Mouse (Mus musculus) thymus, postnatal 4 days (tissue): ENCODE measurements around the gene Mgat3.

ENCODE experiments used
- DNase-seq: peaks from one replicate; pipeline ENCODE4 v3.0.0; 2021

The Mgat3 gene

DNA sequence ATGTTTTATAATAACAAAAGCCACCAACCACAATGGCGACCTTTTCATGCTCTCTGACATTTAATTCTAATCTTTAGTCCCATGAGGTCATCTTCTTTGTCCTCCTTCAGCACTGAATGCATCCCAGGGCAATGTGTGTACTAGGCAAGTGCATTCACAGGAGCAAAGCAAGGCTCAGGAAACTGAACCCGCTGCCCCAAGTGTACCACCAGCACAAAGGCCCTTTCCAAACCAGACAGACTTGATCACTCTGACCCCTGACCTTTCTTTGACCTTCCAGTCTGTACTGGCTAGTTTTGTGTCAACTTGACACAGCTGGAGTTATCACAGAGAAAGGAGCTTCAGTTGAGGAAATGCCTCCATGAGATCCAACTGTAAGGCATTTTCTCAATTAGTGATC, 58.8 kb downstream of the Mgat3 start:
- DNase-seq, result peak; percentile 6

GRCm38 (mm10) chr15:80233053-80233452, 59.5 kb downstream of the Mgat3 start:
- DNase-seq, result peak; percentile 9

DNA sequence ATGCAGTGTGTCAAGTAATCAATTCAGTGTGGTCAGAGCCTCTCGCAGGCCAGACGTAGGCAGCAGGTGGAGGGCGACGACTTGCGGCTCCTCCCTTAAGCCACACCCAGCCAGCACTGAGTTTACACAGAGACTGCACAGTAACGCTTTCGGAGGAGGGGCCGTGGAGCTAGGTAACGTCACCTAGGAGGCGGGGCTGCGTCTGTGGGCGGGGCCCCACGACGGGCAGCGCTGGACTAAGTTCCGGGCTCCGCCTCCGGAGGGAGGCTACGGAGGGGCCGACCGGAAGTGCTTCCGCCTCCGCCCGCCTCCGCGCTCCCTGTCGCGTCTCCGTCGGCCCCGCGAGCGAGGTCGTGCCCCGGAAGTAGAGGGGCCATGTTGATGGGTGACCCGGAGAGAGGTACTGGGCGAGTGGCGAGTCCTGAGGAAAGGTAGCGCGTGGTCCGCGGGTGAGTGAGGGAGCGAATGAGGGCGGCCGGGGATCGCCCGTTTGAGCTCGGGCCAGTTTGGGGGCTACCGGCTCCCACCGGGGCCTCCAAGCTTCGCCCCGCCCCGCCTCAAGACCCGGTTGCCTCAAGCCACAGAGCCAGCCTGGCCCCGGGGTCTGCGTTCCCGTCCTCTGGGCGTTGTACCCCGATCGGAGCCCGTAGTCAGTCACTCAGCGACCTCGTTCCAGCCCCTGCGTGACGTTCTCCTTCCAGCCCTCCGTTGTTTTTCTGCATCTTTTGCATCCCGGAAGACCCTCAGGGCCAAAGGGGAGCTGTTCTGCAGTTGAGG, 60.4 kb downstream of the Mgat3 start, which contains the start of gene Mief1:
TSS of gene Mief1 (plus strand) at position 286 of the 777 bp plus-strand sequence.
- DNase-seq, result peak; percentile 99

- DNase-seq, result no peak
These were observed 62.0 kb downstream of the Mgat3 start, which contains the start of gene AC140267.1 for GRCm38 (mm10) chr15:80235535-80235934. AC140267.1 (plus strand) TSS chr15:80235835.

GRCm38 (mm10) chr15:80248135-80248534, 74.6 kb downstream of the Mgat3 start:
- DNase-seq, result no peak

- DNase-seq, result no peak
These were observed 75.1 kb downstream of the Mgat3 start for GRCm38 (mm10) chr15:80248596-80248995.

GRCm38 (mm10) chr15:80249672-80250071, 76.2 kb downstream of the Mgat3 start:
- DNase-seq, result no peak

GRCm38 (mm10) chr15:80250586-80250985, 77.1 kb downstream of the Mgat3 start:
- no peak for DNase-seq

DNA sequence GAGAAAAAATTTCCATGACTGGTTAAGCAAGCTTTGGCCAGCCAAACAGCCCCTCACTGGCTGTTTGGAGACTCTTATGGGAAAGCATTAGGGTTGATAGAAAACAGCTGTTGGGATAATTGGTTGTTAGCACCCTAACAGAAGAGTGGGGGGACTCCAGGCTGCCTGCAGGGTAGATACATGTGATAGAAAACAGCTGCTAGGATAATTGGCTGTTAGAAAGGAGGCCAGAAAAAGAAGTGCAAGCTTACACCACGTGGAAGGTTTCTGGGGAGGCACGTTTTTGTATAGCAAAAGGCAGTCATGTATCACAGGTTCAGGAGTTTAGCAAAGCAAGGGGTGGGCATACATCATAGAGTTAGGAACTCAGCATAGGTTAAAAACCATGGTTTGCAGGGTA, 80.0 kb downstream of the Mgat3 start:
- no peak for DNase-seq

DNA sequence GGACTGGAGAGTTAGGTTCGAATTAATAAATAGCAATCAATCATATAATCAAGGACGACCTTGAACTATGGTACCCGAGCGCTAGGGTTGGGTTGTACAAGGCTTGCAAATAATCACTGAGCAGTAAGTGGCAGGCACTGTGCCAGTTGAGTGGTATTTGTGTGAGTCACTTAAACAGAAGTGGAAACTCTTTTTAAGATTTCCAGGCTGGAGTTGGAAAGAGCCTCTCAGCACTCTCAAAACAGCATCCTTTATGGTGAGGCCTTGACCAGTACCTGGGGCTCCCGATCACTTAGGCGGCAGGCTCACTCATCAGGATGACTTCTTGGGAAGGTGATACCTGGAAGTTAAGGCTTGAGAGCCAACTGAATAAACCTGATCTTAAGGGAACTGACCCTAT, 80.7 kb downstream of the Mgat3 start:
- no peak for DNase-seq

GRCm38 (mm10) chr15:80254847-80255645, 81.5 kb downstream of the Mgat3 start, which contains the start of gene Atf4:
Atf4 (plus strand) TSS chr15:80255184.
- DNase-seq, result peak; percentile 95

GRCm38 (mm10) chr15:80255646-80256121, 82.2 kb downstream of the Mgat3 start:
- DNase-seq, result peak; percentile 73

DNA sequence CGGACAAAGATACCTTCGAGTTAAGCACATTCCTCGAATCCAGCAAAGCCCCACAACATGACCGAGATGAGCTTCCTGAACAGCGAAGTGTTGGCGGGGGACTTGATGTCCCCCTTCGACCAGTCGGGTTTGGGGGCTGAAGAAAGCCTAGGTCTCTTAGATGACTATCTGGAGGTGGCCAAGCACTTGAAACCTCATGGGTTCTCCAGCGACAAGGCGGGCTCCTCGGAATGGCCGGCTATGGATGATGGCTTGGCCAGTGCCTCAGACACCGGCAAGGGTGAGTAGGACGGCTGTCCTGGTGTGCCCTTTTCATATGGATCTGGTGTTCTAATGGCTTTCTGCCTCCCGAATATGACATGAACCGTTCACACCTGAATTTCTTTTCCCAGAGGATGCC, 82.7 kb downstream of the Mgat3 start:
- no peak for DNase-seq

- no peak for DNase-seq
These were observed 83.4 kb downstream of the Mgat3 start for GRCm38 (mm10) chr15:80256656-80257601.

- no peak for DNase-seq
These were observed 84.2 kb downstream of the Mgat3 start for GRCm38 (mm10) chr15:80257602-80258239.

GRCm38 (mm10) chr15:80258240-80259170, 85.0 kb downstream of the Mgat3 start:
- DNase-seq, result no peak

GRCm38 (mm10) chr15:80259406-80260045, 86.0 kb downstream of the Mgat3 start:
- DNase-seq, result no peak

GRCm38 (mm10) chr15:80260677-80261076, 87.2 kb downstream of the Mgat3 start:
- DNase-seq, result peak; percentile 90

- DNase-seq, result no peak
These were observed 87.6 kb downstream of the Mgat3 start for GRCm38 (mm10) chr15:80261100-80261499.
